Mouse (Mus musculus) intestine, embryonic 15.5 days (tissue): ENCODE results near the gene Gtf2f2. TPM values are rescaled to one million over a fixed set of nuclear protein-coding genes. Genes with fewer than 3 reads are reported as not detected.
"Not testable (repeated sequence)": the region's sequence is repeated elsewhere in the genome, so short reads cannot be mapped to it uniquely, and the experiment has no call there.

Source experiments
- ATAC-seq: fragments of 200-750 bp; cut with Nextera tagmentation; 2 replicates; pipeline ENCODE4 v1.8.0; 2017; ENCODE audit warnings: moderate TSS enrichment, moderate library complexity
- H3K27ac ChIP-seq: fragments of 300-500 bp; sonication (generic); 2 replicates; pipeline ENCODE4 v1.5.1; 2015; ENCODE audit warnings: mild to moderate bottlenecking, inconsistent platforms
- H3K27me3 ChIP-seq: fragments of 300-500 bp; sonication (generic); replicated peaks from 2 replicates; pipeline ENCODE4 v1.6.1; 2015; ENCODE audit warnings: inconsistent platforms
- H3K36me3 ChIP-seq: fragments of 300-500 bp; sonication (generic); 2 replicates; pipeline ENCODE4 v1.6.1; 2015; ENCODE audit warnings: inconsistent platforms
- H3K4me1 ChIP-seq: fragments of 300-500 bp; sonication (generic); replicated peaks from 2 replicates; pipeline ENCODE4 v1.6.1; 2015; ENCODE audit warnings: inconsistent platforms
- H3K4me2 ChIP-seq: fragments of 300-500 bp; sonication (generic); replicated peaks from 2 replicates; pipeline ENCODE4 v1.6.1; 2015; ENCODE audit warnings: mild to moderate bottlenecking, inconsistent platforms
- H3K4me3 ChIP-seq: fragments of 300-500 bp; sonication (generic); replicated peaks from 2 replicates; pipeline ENCODE4 v1.5.1; 2015; ENCODE audit warnings: inconsistent platforms
- H3K9ac ChIP-seq: fragments of 300-500 bp; sonication (generic); 2 replicates; pipeline ENCODE4 v1.6.1; 2015; ENCODE audit warnings: inconsistent platforms
- H3K9me3 ChIP-seq: fragments of 300-500 bp; sonication (generic); 2 replicates; pipeline ENCODE4 v1.6.1; 2016; ENCODE audit warnings: inconsistent platforms
- WGBS: fragments of 180-500 bp; shearing (Covaris S2); methylation state at CpG from one replicate; pipeline ENCODE4 v1.1.7; 2015; 5-methylcytosine and 5-hydroxymethylcytosine counted together
- polyA plus RNA-seq: library from polyadenylated mRNA; unstranded; fragments of >200 nt; fragmentation: Nextera tagmentation; extraction: Ambion mirVana; gene quantifications from 2 replicates; pipeline ENCODE4 v1.2.1, GENCODE M21; 2015

Gene Gtf2f2
- polyA plus RNA-seq, 1 experiment from 2014 or later, result 37.2 TPM

DNA sequence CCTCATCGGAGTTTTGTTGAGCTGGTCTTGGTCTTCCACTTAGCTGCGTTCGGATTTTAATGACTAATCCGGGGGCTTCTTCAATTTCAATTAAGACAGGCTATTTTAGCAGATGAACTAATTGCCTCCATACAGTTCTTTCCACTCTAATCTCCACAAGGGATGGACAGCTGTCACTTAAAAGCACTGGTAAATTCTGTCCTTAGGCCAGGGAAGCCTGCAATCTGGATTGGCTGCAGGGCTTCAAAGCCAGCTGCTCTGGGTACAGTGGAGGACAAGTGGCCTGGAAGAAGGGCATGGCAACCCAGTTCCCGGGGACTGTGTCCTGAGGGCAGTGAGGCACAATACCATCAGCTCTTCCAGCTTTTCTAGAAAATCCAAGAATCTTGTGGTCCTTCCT is 139.6 kb downstream of the Gtf2f2 start:
- no peaks in the 10 kb centered on the region for H3K36me3 ChIP-seq
- no peak overlapping the region for H3K9ac ChIP-seq
- WGBS, result 14% methylated on average over 4 of the region's 5 CpGs
- H3K27me3 ChIP-seq, result no peaks in the 10 kb centered on the region
- H3K4me1 ChIP-seq, result 0 out of 2 replicates have a peak, but pooled peaks cover under 1% of the 10 kb centered on the region
- H3K4me3 ChIP-seq, result no peak overlapping the region
- H3K9me3 ChIP-seq, result no peaks in the 10 kb centered on the region
- H3K4me2 ChIP-seq, result no peak overlapping the region
- no peak for ATAC-seq
- H3K27ac ChIP-seq, result no peak overlapping the region

DNA sequence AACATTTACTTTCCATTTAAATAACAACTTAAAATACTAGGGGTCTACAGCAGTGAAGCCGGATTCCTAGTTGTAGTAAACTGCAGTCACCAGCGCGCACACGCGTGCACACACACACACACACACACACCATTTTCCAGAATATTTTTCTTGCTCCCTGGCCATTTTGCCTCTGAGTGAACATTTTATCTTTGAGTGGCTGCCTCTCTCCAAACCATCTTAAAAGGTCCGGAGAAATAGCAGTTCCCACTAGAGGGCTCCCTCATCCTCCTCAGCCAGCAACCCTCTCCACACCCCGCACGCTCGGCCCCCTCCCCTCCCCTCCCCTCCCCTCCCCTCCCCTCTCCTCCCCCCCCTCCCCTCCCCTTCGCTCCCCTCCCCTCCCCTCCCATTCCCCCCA is 140.0 kb downstream of the Gtf2f2 start:
- H3K4me3 ChIP-seq, result no peak overlapping the region
- H3K4me2 ChIP-seq, result no peak overlapping the region
- WGBS, result 14% methylated on average over 9 of the region's 10 CpGs
- ATAC-seq, result peak; percentile 64
- H3K9me3 ChIP-seq, result no peaks in the 10 kb centered on the region
- no peaks in the 10 kb centered on the region for H3K36me3 ChIP-seq
- no peaks in the 10 kb centered on the region for H3K27me3 ChIP-seq
- no peak overlapping the region for H3K27ac ChIP-seq
- no peak overlapping the region for H3K9ac ChIP-seq
- no peaks in the 10 kb centered on the region for H3K4me1 ChIP-seq

DNA sequence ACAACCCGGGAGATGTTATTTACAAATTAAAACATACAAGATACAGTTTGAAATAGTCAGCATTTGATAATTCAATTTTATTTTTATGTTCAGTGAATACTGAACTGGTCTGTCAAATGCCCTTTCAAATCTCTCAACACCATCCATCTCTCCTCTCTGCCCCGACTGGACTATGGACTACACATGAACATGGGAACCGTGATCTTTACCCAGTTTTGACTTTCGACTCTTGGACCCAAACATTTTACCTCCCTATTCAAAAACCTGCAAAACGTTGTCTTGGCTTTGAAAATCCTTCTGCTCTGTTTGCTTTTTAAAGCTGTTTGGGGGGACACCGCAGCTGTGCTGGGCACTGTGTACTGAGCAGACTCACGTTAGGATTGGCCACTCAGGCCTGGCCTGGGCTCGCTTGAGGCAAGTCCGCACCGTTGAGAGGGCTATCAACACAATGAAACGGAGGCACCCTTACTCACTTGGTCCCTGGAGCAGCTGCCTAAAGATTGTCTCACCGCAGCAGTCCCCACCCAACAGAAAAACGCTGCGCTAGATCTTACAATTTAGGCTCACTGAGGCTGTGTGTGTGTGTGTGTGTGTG is 140.8 kb downstream of the Gtf2f2 start:
- no peak for ATAC-seq
- H3K36me3 ChIP-seq, result no peaks in the 10 kb centered on the region
- no peaks in the 10 kb centered on the region for H3K27me3 ChIP-seq
- WGBS, result 76% methylated on average over 14 of the region's 14 CpGs
- no peak overlapping the region for H3K4me2 ChIP-seq
- H3K27ac ChIP-seq, result no peak overlapping the region
- H3K9ac ChIP-seq, result no peak overlapping the region
- H3K4me1 ChIP-seq, result no peaks in the 10 kb centered on the region
- no peaks in the 10 kb centered on the region for H3K9me3 ChIP-seq
- no peak overlapping the region for H3K4me3 ChIP-seq

DNA sequence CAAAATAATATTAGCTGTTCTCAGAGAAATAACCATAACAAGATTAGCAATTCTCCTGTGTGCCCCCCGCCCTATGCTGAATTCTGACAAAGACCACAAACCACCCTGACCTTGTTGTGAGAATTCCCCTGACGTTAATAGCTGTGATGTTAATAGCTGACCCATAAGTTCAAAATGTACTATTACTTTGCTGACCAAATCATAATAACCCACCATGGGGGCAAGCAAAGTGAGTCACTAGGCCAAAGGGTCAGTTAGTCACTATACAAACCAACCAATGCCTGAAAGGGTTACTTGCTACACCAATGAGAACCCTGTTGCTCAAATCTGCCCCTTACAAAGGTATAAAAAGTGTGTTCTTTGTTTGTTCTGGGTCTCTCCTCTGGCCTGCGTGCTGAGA is 142.6 kb downstream of the Gtf2f2 start:
- H3K9me3 ChIP-seq, H3K36me3 ChIP-seq, H3K9ac ChIP-seq, H3K4me1 ChIP-seq, ATAC-seq, H3K4me2 ChIP-seq, H3K27ac ChIP-seq, H3K4me3 ChIP-seq, H3K27me3 ChIP-seq: not testable (repeated sequence)
- 76% methylated on average over 3 of the region's 3 CpGs for WGBS

DNA sequence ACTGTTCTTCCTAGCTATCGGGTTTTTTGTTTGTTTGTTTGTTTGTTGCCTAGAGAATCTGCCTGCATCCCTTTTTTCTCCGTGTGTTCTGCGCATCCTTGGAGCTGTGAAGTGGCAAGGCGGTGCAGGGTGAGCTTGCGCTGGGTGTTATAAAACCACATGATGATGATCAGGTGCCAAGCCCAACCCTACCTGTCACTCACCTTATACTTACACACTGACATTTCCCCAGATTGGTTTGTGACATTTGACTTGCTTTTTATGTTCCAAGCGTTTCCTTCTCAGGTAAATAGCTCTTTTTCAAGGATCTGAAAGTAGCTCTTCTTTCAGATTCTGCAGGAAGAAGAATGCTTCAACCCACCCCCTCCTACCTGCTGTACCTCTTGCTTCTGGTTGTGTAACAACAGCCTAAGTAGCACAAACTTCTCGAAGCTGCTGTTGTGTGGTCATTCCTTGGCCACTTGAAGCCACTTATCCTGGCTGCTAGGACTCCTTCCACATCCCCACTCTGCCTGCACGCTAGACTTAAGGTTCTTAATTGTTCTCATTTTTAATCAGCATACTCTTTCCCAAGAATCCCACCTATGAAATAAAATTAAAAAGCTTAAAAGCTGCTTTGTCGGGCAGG is 143.8 kb downstream of the Gtf2f2 start:
- Histone ChIP-seq H3K4me3 (no peak overlapping the region), H3K9ac (no peak overlapping the region), H3K27me3 (no peaks in the 10 kb centered on the region), H3K4me2 (no peak overlapping the region), H3K36me3 (no peaks in the 10 kb centered on the region), H3K9me3 (no peaks in the 10 kb centered on the region), H3K27ac (no peak overlapping the region), H3K4me1 (peaks cover 10% of the 10 kb centered on the region)
- WGBS, result 75% methylated on average over 9 of the region's 9 CpGs
- no peak for ATAC-seq

DNA sequence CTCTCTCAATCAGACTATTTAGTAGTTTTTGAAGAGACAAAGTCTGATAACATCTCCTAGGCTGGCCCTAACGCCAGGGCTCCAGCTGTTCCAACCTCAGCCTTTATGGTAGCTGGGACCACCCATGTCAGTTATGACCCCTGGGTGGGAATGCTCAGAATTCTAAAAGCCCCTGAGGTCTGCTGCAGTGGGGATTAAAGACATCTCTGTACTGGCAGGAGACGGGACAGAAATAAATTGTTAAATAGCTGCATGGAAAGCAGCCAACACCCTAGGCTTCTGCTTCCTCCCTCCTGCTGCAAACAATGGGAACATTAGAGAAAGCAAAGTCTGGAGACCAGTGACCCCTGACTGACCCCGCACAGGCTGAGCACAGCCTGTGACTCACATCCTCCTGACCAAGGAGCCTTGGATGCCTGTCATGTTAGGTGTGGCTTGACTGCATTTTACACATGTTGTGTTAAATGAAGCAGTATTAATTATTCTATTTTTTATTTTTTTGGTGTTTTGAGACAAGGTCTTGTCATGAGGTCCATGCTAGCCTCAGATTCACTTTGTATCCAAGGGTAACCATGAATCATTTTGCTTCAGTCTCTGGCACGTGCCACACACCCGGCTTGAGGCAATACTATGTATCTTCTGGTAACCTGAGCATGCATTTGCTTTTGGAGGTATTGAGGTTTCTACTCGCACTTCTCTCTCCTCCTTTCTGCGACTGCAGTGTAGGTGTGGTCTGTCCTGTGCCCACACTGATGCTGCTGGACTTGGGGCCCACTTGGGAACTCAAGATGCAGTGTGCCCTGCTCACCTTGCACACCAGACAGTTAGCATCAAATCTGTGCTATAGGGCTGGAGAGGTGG is 146.9 kb downstream of the Gtf2f2 start:
- Histone ChIP-seq H3K9ac (no peak overlapping the region), H3K9me3 (no peaks in the 10 kb centered on the region), H3K27me3 (no peaks in the 10 kb centered on the region), H3K36me3 (no peaks in the 10 kb centered on the region), H3K4me3 (no peak overlapping the region), H3K4me1 (peaks cover 10% of the 10 kb centered on the region), H3K27ac (peak overlapping the region; percentile 81), H3K4me2 (no peak overlapping the region)
- peak; percentile 97 for ATAC-seq
- WGBS, result 16% methylated on average over 7 of the region's 7 CpGs

DNA sequence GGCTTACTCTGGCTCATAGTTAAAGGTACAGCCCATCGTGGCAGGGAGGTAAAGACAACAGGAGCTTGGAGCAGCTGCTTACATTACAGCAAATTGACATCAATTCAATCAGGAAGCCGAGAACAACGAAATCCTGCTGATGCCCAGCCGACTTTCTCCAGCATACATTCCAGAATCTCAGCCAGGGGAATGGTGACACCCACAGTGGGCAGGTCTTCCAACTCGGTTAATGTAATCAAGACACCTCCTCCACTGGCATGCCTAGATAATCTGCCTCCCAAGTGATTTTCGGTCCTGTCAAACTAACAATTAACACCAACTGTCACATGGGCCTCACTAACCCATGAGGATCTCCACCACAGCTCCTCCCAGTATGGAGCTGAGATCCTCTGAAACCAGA is 148.0 kb downstream of the Gtf2f2 start:
- Histone ChIP-seq H3K27me3 (no peaks in the 10 kb centered on the region), H3K9me3 (no peaks in the 10 kb centered on the region), H3K4me1 (peaks cover 10% of the 10 kb centered on the region), H3K9ac (no peak overlapping the region), H3K36me3 (no peaks in the 10 kb centered on the region), H3K4me3 (no peak overlapping the region), H3K27ac (peak overlapping the region; percentile 81), H3K4me2 (no peak overlapping the region)
- no peak for ATAC-seq
- 91% methylated on average over 6 of the region's 6 CpGs for WGBS

DNA sequence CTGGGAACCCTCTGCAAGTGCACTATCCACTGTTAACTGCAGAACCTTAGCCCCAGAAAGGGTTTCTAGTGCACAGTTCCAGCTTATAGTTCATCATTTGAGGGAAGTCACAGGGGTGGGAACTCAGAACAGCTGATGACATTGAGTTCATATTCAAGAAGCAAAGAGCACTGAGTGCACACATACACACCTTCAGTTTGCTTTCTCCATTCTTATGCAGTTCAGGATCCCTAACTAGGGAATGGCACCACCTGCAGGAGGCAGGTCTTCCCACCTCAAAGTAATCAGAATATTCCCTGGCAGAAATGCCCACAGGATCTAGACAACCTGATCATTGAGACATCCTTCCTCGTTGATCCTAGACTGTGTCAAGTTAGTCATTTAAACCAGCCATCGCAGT is 151.0 kb downstream of the Gtf2f2 start:
- no peak overlapping the region for H3K27ac ChIP-seq
- H3K27me3 ChIP-seq, result no peaks in the 10 kb centered on the region
- H3K4me3 ChIP-seq, result no peak overlapping the region
- no peak overlapping the region for H3K4me2 ChIP-seq
- no peak for ATAC-seq
- no peak overlapping the region for H3K9ac ChIP-seq
- no peaks in the 10 kb centered on the region for H3K36me3 ChIP-seq
- no peaks in the 10 kb centered on the region for H3K9me3 ChIP-seq
- peaks cover 10% of the 10 kb centered on the region for H3K4me1 ChIP-seq
- WGBS, result 85% methylated on average over 2 of the region's 2 CpGs

DNA sequence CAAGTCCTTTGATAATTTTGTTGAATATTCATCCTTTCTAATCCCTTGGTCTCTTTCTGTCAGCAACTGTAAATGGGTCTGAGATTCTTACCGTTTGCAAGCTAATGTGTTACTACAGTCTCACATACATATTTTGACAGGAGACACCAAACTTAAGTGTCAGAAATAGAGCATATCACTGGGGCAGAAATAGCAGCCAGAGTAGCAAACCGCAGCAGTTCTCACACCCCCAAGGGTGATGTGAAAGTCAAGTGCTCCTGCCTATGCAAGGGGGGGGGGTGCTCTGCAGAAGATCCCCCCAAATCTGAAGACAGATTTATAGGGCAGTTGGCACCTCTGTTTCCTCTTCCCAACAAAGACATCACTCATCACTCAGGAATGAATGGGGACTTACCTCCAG is 152.5 kb downstream of the Gtf2f2 start:
- 47% methylated on average over 2 of the region's 2 CpGs for WGBS
- Histone ChIP-seq H3K9me3 (no peaks in the 10 kb centered on the region), H3K4me2 (no peak overlapping the region), H3K27me3 (no peaks in the 10 kb centered on the region), H3K9ac (no peak overlapping the region), H3K4me1 (no peaks in the 10 kb centered on the region), H3K27ac (no peak overlapping the region), H3K36me3 (no peaks in the 10 kb centered on the region), H3K4me3 (no peak overlapping the region)
- no peak for ATAC-seq

DNA sequence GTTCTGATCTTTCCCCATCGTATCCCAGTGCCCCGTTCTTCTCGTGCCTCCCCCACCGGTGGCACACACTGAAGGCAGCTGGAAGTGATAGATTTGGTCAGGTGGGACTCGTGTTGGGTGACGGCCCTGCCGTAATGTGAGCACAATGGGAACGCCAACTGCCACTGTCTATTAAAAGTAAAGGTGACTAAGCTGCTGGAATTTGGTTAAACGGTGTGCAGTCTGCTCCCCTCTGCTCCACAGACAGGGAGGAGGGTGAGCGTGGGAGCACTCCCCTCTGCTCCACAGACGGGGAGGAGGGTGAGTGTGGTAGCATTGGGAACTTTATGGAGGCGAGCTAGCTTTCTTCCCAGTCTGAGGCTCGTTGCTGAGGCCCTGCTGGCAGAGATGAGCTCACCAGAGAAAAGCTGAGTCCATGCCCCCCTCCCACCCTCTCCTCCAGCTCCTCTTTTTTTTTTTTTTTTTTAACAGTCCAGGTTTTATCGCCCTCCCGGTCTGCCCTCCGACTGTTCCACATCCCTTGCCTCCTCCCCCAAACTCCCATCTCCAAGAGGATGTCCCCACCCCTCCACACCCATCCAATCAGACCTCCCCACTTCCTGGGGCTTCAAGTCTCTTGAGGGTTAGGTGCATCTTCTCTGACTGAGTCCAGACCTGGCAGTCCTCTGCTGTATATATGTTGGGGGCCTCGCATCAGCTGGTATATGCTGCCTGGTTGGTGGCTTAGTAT is 155.2 kb downstream of the Gtf2f2 start:
- H3K4me1 ChIP-seq, result no peaks in the 10 kb centered on the region
- H3K36me3 ChIP-seq, result 0 out of 2 replicates have a peak, but pooled peaks cover 3% of the 10 kb centered on the region
- no peak overlapping the region for H3K4me3 ChIP-seq
- ATAC-seq, result no peak
- H3K27ac ChIP-seq, result no peak overlapping the region
- no peak overlapping the region for H3K4me2 ChIP-seq
- no peaks in the 10 kb centered on the region for H3K27me3 ChIP-seq
- H3K9me3 ChIP-seq, result no peaks in the 10 kb centered on the region
- H3K9ac ChIP-seq, result no peak overlapping the region
- WGBS, result 58% methylated on average over 17 of the region's 17 CpGs

DNA sequence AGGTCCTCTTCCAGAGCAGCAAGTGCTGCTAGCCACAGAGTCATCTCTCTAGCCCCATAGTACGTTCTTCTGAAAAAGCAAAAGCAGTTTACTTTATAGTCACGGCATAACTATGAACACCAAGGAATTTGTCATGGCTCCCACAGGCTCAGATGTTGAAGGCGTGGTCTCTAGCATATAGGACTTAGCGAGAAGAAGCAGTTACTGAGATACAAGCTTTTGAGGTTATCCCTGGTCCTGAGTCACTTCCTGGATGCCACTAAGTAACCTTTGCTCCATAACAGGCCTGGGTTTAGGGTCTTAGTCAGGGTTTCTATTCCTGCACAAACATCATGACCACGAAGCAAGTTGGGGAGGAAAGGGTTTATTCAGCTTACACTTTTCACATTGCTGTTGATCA is 158.6 kb downstream of the Gtf2f2 start:
- Histone ChIP-seq H3K9ac (no peak overlapping the region), H3K27me3 (no peaks in the 10 kb centered on the region), H3K4me3 (no peak overlapping the region), H3K27ac (no peak overlapping the region), H3K4me1 (peaks cover 3% of the 10 kb centered on the region; the same call in 1 of the 2 replicates), H3K4me2 (no peak overlapping the region), H3K9me3 (no peaks in the 10 kb centered on the region), H3K36me3 (peaks cover 25% of the 10 kb centered on the region)
- WGBS, result 90% methylated on average over 5 of the region's 5 CpGs
- ATAC-seq, result no peak

DNA sequence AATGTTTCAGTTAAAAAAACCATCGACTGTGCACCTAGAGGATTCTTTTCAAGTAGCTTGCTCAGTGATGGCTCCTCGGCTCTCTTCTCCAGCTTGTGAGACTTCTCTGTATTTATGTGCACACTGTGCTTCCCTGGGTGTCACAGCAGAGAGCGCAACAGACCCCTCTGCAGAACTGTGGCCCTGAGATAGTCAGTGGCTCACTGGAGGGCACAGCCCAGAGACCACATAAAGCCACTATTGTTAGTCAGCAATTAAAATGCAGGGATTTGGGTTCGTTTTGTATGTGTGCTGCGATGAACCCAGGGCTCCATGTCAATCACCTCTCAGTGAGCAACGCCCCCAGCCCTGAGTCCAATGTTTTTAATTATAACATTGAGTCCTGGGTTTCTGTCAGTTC is 159.8 kb downstream of the Gtf2f2 start:
- H3K9me3 ChIP-seq, result no peaks in the 10 kb centered on the region
- peaks cover 7% of the 10 kb centered on the region; the same call in 1 of the 2 replicates for H3K4me1 ChIP-seq
- no peaks in the 10 kb centered on the region for H3K27me3 ChIP-seq
- H3K27ac ChIP-seq, result no peak overlapping the region
- H3K9ac ChIP-seq, result no peak overlapping the region
- H3K4me3 ChIP-seq, result no peak overlapping the region
- WGBS, result 75% methylated on average over 6 of the region's 6 CpGs
- no peak overlapping the region for H3K4me2 ChIP-seq
- H3K36me3 ChIP-seq, result peaks cover 30% of the 10 kb centered on the region
- no peak for ATAC-seq
